Mouse (Mus musculus) liver (tissue): Measurements from ENCODE around the gene Srsf4.

Experiments
- DNase-seq: peaks from one replicate; pipeline ENCODE4 v3.0.0-alpha.2; 2020; ENCODE audit warnings: mixed read lengths

The Srsf4 gene

GRCm38 (mm10) chr4:131873293-131874168 is at the start of gene Srsf4:
Gene Srsf4, plus strand, starts transcription at chr4:131873617.
- DNase-seq = peak; percentile 99

- no peak for DNase-seq
These were observed 48.5 kb upstream of the Srsf4 start for GRCm38 (mm10) chr4:131824939-131825338.

- DNase-seq = peak; percentile 71
These were observed 47.6 kb upstream of the Srsf4 start for GRCm38 (mm10) chr4:131825830-131826229.

- peak; percentile 22 for DNase-seq
These were observed 46.5 kb upstream of the Srsf4 start for GRCm38 (mm10) chr4:131826905-131827304.

- DNase-seq = peak; percentile 68
These were observed 44.3 kb upstream of the Srsf4 start for GRCm38 (mm10) chr4:131829123-131829522.

- no peak for DNase-seq
These were observed 41.8 kb upstream of the Srsf4 start for GRCm38 (mm10) chr4:131831546-131832045.

GRCm38 (mm10) chr4:131832759-131833407 is 40.5 kb upstream of the Srsf4 start:
- peak; percentile 18 for DNase-seq

GRCm38 (mm10) chr4:131833971-131834609 is 39.3 kb upstream of the Srsf4 start:
- peak; percentile 41 for DNase-seq

- peak; percentile 42 for DNase-seq
These were observed 37.0 kb upstream of the Srsf4 start for GRCm38 (mm10) chr4:131836351-131836881.

- DNase-seq = peak; percentile 45
These were observed 36.4 kb upstream of the Srsf4 start for GRCm38 (mm10) chr4:131836891-131837491.

GRCm38 (mm10) chr4:131837872-131838524 is 35.4 kb upstream of the Srsf4 start, which contains the start of gene Ptpru:
Gene Ptpru, minus strand, starts transcription at chr4:131838288.
- peak; percentile 85 for DNase-seq

GRCm38 (mm10) chr4:131843290-131843743 is 30.1 kb upstream of the Srsf4 start, which contains the start of gene Mecr:
Gene Mecr, plus strand, starts transcription at chr4:131843470.
- peak; percentile 90 for DNase-seq

- no peak for DNase-seq
These were observed 27.2 kb upstream of the Srsf4 start for GRCm38 (mm10) chr4:131845991-131846778.

- no peak for DNase-seq
These were observed 25.3 kb upstream of the Srsf4 start for GRCm38 (mm10) chr4:131848082-131848481.

- DNase-seq = no peak
These were observed 23.3 kb upstream of the Srsf4 start for GRCm38 (mm10) chr4:131849986-131850638.

- no peak for DNase-seq
These were observed 18.5 kb upstream of the Srsf4 start for GRCm38 (mm10) chr4:131854950-131855349.

GRCm38 (mm10) chr4:131860492-131861340 is 12.7 kb upstream of the Srsf4 start:
- DNase-seq = peak; percentile 82

GRCm38 (mm10) chr4:131861341-131861739 is 12.1 kb upstream of the Srsf4 start:
- no peak for DNase-seq

- DNase-seq = no peak
These were observed 635 bp upstream of the Srsf4 start for GRCm38 (mm10) chr4:131872672-131873292.
